Mouse (Mus musculus) ES-E14 (cell line): ENCODE results near the gene Zfp541. TPM values are rescaled to one million over a fixed set of nuclear protein-coding genes. Genes with fewer than 3 reads are reported as not detected.

Source experiments
- DNase-seq: peaks from one replicate; pipeline ENCODE4 v3.0.0-alpha.2; 2013; ENCODE audit warnings: low read depth, low spot score
- H3K27ac ChIP-seq: 2 replicates; pipeline ENCODE4 v1.5.1; 2012; ENCODE audit warnings: low read depth, mild to moderate bottlenecking, low read length, moderate library complexity, mixed read lengths; ENCODE audit not compliant: poor library complexity, insufficient read depth, severe bottlenecking
- H3K36me3 ChIP-seq: 2 replicates; pipeline ENCODE4 v1.6.1; 2012; ENCODE audit warnings: mild to moderate bottlenecking, low read length, moderate library complexity, mixed read lengths; ENCODE audit not compliant: control insufficient read depth, poor library complexity, insufficient read depth, severe bottlenecking
- H3K4me1 ChIP-seq, 2 experiments: fragments of 150-350 bp in 1 of 2; sonication (generic) in 1 of 2; 2 replicates each; pipeline ENCODE4 v1.6.1; 2012; ENCODE audit warnings: low read length in 2 of 2, mild to moderate bottlenecking in 1 of 2, mixed read lengths in 1 of 2; ENCODE audit not compliant: control insufficient read depth in 2 of 2, insufficient read depth in 2 of 2, poor library complexity in 1 of 2
- H3K4me3 ChIP-seq, 2 experiments: fragments of 150-350 bp in 1 of 2; sonication (generic) in 1 of 2; 2 replicates each; pipeline ENCODE4 v1.5.1; 2012; ENCODE audit warnings: low read length in 2 of 2, low read depth in 1 of 2, mild to moderate bottlenecking in 1 of 2, mixed read lengths in 1 of 2; ENCODE audit not compliant: insufficient read depth in 1 of 2, poor library complexity in 1 of 2, severe bottlenecking in 1 of 2
- H3K9ac ChIP-seq: 2 replicates; pipeline ENCODE4 v1.6.1; 2012; ENCODE audit warnings: low read depth, mild to moderate bottlenecking, low read length, mixed read lengths; ENCODE audit not compliant: poor library complexity, insufficient read depth, severe bottlenecking
- H3K9me3 ChIP-seq: fragments of 150-350 bp; sonication (generic); 2 replicates; pipeline ENCODE4 v1.6.1; 2012; ENCODE audit warnings: low read depth, mild to moderate bottlenecking, low read length; ENCODE audit not compliant: control insufficient read depth, insufficient read depth
- CHD2 ChIP-seq: IDR thresholded peaks from 2 replicates; pipeline ENCODE4 v1.6.1; 2014; ENCODE audit warnings: mild to moderate bottlenecking, low read depth, low read length, inconsistent platforms
- HCFC1 ChIP-seq: IDR thresholded peaks from 2 replicates; pipeline ENCODE4 v1.6.1; 2012; ENCODE audit warnings: low read length, inconsistent platforms, borderline replicate concordance; ENCODE audit not compliant: insufficient read depth
- MAFK ChIP-seq: IDR thresholded peaks from 2 replicates; pipeline ENCODE4 v1.6.1; 2014; ENCODE audit warnings: mild to moderate bottlenecking, low read depth, low read length, inconsistent platforms; ENCODE audit not compliant: insufficient read depth
- ZC3H11A ChIP-seq: IDR thresholded peaks from 2 replicates; pipeline ENCODE4 v1.6.1; 2012; ENCODE audit warnings: low read depth, mild to moderate bottlenecking, inconsistent platforms, low read length, borderline replicate concordance
- ZNF384 ChIP-seq: IDR thresholded peaks from 2 replicates; pipeline ENCODE4 v1.6.1; 2012; ENCODE audit warnings: low read depth, low read length, inconsistent platforms
- in situ Hi-C, 2 experiments: fragments of 600-800 bp; cut with MboI; formaldehyde crosslinking; loops; one replicate each; pipeline ENCODE4 v1.15.1; 2025; ENCODE audit warnings: low sequenced_read_pairs in 2 of 2, inconsistent platforms in 1 of 2; ENCODE audit not compliant: unreplicated experiment in 2 of 2
- total RNA-seq: library from RNA; depleted of rRNA; stranded (reverse); fragments of 300-350 nt; gene quantifications from 2 replicates; pipeline ENCODE4 v1.2.3, GENCODE M21; 2012

Zfp541 gene
- total RNA-seq, 1 experiment: 0.36 TPM

- TF ChIP-seq CHD2 (0 out of 2 replicates have a peak, but pooled peaks have one; percentile 27), ZNF384 (no peak), HCFC1 (peak; percentile 91), ZC3H11A (0 out of 2 replicates have a peak, but pooled peaks have one; percentile 4), MAFK (no peak)
- peak; percentile 86 for DNase-seq
- Histone ChIP-seq H3K9ac (peak within 1 kb of the TSS; percentile 95), H3K4me3 (peak within 1 kb of the TSS; percentile 93 to 94), H3K9me3 (no peaks in the 10 kb centered on the region), H3K36me3 (peaks cover 23% of the 10 kb centered on the region), H3K27ac (no peak within 1 kb of the TSS), H3K4me1 (no peaks in the 10 kb centered on the region)
- in situ Hi-C loops: no loop called here
Observed at GRCm38 (mm10) chr7:16119569-16120261, 58.1 kb downstream of the Zfp541 start, which contains the start of gene Kptn. Gene Kptn (plus strand): TSS chr7:16119895.

- no peak for TF ChIP-seq HCFC1
- no peak for TF ChIP-seq CHD2
- no peak for TF ChIP-seq MAFK
- TF ChIP-seq ZNF384: no peak
- TF ChIP-seq ZC3H11A: no peak
- H3K9me3 ChIP-seq: no peaks in the 10 kb centered on the region
- H3K9ac ChIP-seq: 0 out of 2 replicates have a peak overlapping the region, but pooled peaks have one; percentile 17
- no peak overlapping the region for H3K27ac ChIP-seq
- DNase-seq: no peak
- in situ Hi-C loops: no loop called here
- H3K36me3 ChIP-seq: peaks cover 18% of the 10 kb centered on the region
- peak overlapping the region in 1 of 2 experiments; percentile 26; a peak in 2 of 4 replicates for H3K4me3 ChIP-seq
- H3K4me1 ChIP-seq: no peaks in the 10 kb centered on the region
Observed at GRCm38 (mm10) chr7:16120262-16120600, 58.6 kb downstream of the Zfp541 start.

- H3K4me3 ChIP-seq: no peak overlapping the region
- H3K4me1 ChIP-seq: peaks cover 0 to 5% of the 10 kb centered on the region in 2 experiments; a peak in 1 of 4 replicates
- no peaks in the 10 kb centered on the region for H3K9me3 ChIP-seq
- no peak overlapping the region for H3K9ac ChIP-seq
- H3K36me3 ChIP-seq: 0 out of 2 replicates have a peak, but pooled peaks cover 2% of the 10 kb centered on the region
- H3K27ac ChIP-seq: no peak overlapping the region
- TF ChIP-seq HCFC1: no peak
- TF ChIP-seq ZC3H11A: no peak
- TF ChIP-seq ZNF384: no peak
- no peak for TF ChIP-seq CHD2
- TF ChIP-seq MAFK: no peak
- no peak for DNase-seq
- in situ Hi-C loops: loop anchor here in 1 of 2 experiments (25.0 kb wide), 1 partner anchor 164 kb away; the partner anchor contains the start of gene Ehd2
Observed at GRCm38 (mm10) chr7:16125829-16126228, 64.2 kb downstream of the Zfp541 start.

- H3K4me3 ChIP-seq: no peak overlapping the region
- H3K27ac ChIP-seq: no peak overlapping the region
- TF ChIP-seq MAFK (no peak), HCFC1 (no peak), CHD2 (no peak), ZC3H11A (no peak), ZNF384 (no peak)
- no peak overlapping the region for H3K9ac ChIP-seq
- DNase-seq: no peak
- 0 out of 2 replicates have a peak, but pooled peaks cover 2% of the 10 kb centered on the region for H3K36me3 ChIP-seq
- in situ Hi-C loops: loop anchor here in 1 of 2 experiments (25.0 kb wide), 1 partner anchor 166 kb away; the partner anchor contains the start of gene Ehd2
- H3K4me1 ChIP-seq: peaks cover 0 to 15% of the 10 kb centered on the region in 2 experiments; a peak in 1 of 4 replicates
- H3K9me3 ChIP-seq: no peaks in the 10 kb centered on the region
Observed at GRCm38 (mm10) chr7:16128344-16128743, 66.7 kb downstream of the Zfp541 start.
